Mouse (Mus musculus) hindbrain, embryonic 15.5 days (tissue): Measurements from ENCODE around the gene Alk. TPM values are rescaled to one million over a fixed set of nuclear protein-coding genes. Genes with fewer than 3 reads are reported as not detected.

Experiments
- ATAC-seq: fragments of 200-750 bp; cut with Nextera tagmentation; 2 replicates; pipeline ENCODE4 v1.8.0; 2017; ENCODE audit warnings: low read depth, moderate number of reproducible peaks, moderate TSS enrichment; ENCODE audit not compliant: low FRiP score
- H3K27ac ChIP-seq: fragments of 300-500 bp; sonication (generic); replicated peaks from 2 replicates; pipeline ENCODE4 v1.5.1; 2015; ENCODE audit warnings: mild to moderate bottlenecking, inconsistent platforms
- H3K27me3 ChIP-seq: fragments of 300-500 bp; sonication (generic); 2 replicates; pipeline ENCODE4 v1.6.1; 2015; ENCODE audit warnings: control low read depth, inconsistent platforms
- H3K36me3 ChIP-seq: fragments of 300-500 bp; sonication (generic); 2 replicates; pipeline ENCODE4 v1.6.1; 2015; ENCODE audit warnings: control low read depth, inconsistent platforms
- H3K4me1 ChIP-seq: fragments of 300-500 bp; sonication (generic); replicated peaks from 2 replicates; pipeline ENCODE4 v1.6.1; 2015; ENCODE audit warnings: control low read depth, inconsistent platforms
- H3K4me2 ChIP-seq: fragments of 300-500 bp; sonication (generic); 2 replicates; pipeline ENCODE4 v1.6.1; 2015; ENCODE audit warnings: moderate library complexity, mild to moderate bottlenecking, inconsistent platforms
- H3K4me3 ChIP-seq: fragments of 300-500 bp; sonication (generic); 2 replicates; pipeline ENCODE4 v1.5.1; 2015; ENCODE audit warnings: mild to moderate bottlenecking, inconsistent platforms
- H3K9ac ChIP-seq: fragments of 300-500 bp; sonication (generic); 2 replicates; pipeline ENCODE4 v1.6.1; 2015; ENCODE audit warnings: inconsistent platforms
- H3K9me3 ChIP-seq: fragments of 300-500 bp; sonication (generic); 2 replicates; pipeline ENCODE4 v1.6.1; 2016; ENCODE audit warnings: control low read depth, inconsistent platforms
- WGBS: fragments of 180-500 bp; shearing (Covaris S2); methylation state at CpG from one replicate; pipeline ENCODE4 v1.1.7; 2015; 5-methylcytosine and 5-hydroxymethylcytosine counted together
- polyA plus RNA-seq: library from polyadenylated mRNA; unstranded; fragments of >200 nt; fragmentation: Nextera tagmentation; extraction: Ambion mirVana; gene quantifications from 2 replicates; pipeline ENCODE4 v1.2.1, GENCODE M21; 2015

Gene Alk
- polyA plus RNA-seq, 1 experiment from 2014 or later, result 5.1 TPM

GRCm38 (mm10) chr17:72157830-72158629 lies 446.4 kb downstream of the Alk start:
- no peak overlapping the region for H3K27ac ChIP-seq
- H3K9me3 ChIP-seq, result no peaks in the 10 kb centered on the region
- H3K4me1 ChIP-seq, result no peaks in the 10 kb centered on the region
- H3K36me3 ChIP-seq, result no peaks in the 10 kb centered on the region
- no peaks in the 10 kb centered on the region for H3K27me3 ChIP-seq
- peak; percentile 34; the same call in 1 of the 2 replicates for ATAC-seq
- no peak overlapping the region for H3K4me3 ChIP-seq
- no peak overlapping the region for H3K9ac ChIP-seq
- no peak overlapping the region for H3K4me2 ChIP-seq
- 80% methylated on average over 10 of the region's 10 CpGs for WGBS

GRCm38 (mm10) chr17:72153038-72153437 lies 451.4 kb downstream of the Alk start:
- Histone ChIP-seq H3K27ac (no peak overlapping the region), H3K4me1 (no peaks in the 10 kb centered on the region), H3K36me3 (no peaks in the 10 kb centered on the region), H3K4me2 (no peak overlapping the region), H3K27me3 (no peaks in the 10 kb centered on the region), H3K9me3 (no peaks in the 10 kb centered on the region), H3K9ac (no peak overlapping the region), H3K4me3 (no peak overlapping the region)
- no peak for ATAC-seq
- 70% methylated on average over 3 of the region's 3 CpGs for WGBS

GRCm38 (mm10) chr17:72144946-72145598 lies 459.4 kb downstream of the Alk start:
- H3K27me3 ChIP-seq, result no peaks in the 10 kb centered on the region
- peaks cover 7% of the 10 kb centered on the region; the same call in 1 of the 2 replicates for H3K4me1 ChIP-seq
- no peak overlapping the region for H3K4me3 ChIP-seq
- H3K36me3 ChIP-seq, result no peaks in the 10 kb centered on the region
- no peak overlapping the region for H3K27ac ChIP-seq
- no peak for ATAC-seq
- 55% methylated on average over 7 of the region's 7 CpGs for WGBS
- H3K9ac ChIP-seq, result no peak overlapping the region
- H3K9me3 ChIP-seq, result no peaks in the 10 kb centered on the region
- no peak overlapping the region for H3K4me2 ChIP-seq

- no peak for ATAC-seq
- Histone ChIP-seq H3K9me3 (no peaks in the 10 kb centered on the region), H3K27ac (no peak overlapping the region), H3K9ac (no peak overlapping the region), H3K4me3 (no peak overlapping the region), H3K4me1 (peaks cover 7% of the 10 kb centered on the region; the same call in 1 of the 2 replicates), H3K36me3 (no peaks in the 10 kb centered on the region), H3K4me2 (no peak overlapping the region), H3K27me3 (no peaks in the 10 kb centered on the region)
- WGBS, result 41% methylated on average over 9 of the region's 9 CpGs
Measured at GRCm38 (mm10) chr17:72144461-72144860, 460.0 kb downstream of the Alk start.

GRCm38 (mm10) chr17:72132140-72132911 lies 472.1 kb downstream of the Alk start:
- Histone ChIP-seq H3K9me3 (no peaks in the 10 kb centered on the region), H3K4me3 (no peak overlapping the region), H3K4me1 (no peaks in the 10 kb centered on the region), H3K27ac (no peak overlapping the region), H3K9ac (no peak overlapping the region), H3K4me2 (no peak overlapping the region), H3K27me3 (no peaks in the 10 kb centered on the region), H3K36me3 (no peaks in the 10 kb centered on the region)
- WGBS, result 85% methylated on average over 8 of the region's 8 CpGs
- ATAC-seq, result no peak

- Histone ChIP-seq H3K4me1 (no peaks in the 10 kb centered on the region), H3K4me2 (no peak overlapping the region), H3K27me3 (no peaks in the 10 kb centered on the region), H3K9me3 (0 out of 2 replicates have a peak, but pooled peaks cover 4% of the 10 kb centered on the region), H3K9ac (no peak overlapping the region), H3K27ac (no peak overlapping the region), H3K4me3 (no peak overlapping the region), H3K36me3 (no peaks in the 10 kb centered on the region)
- ATAC-seq, result no peak
- WGBS, result 96% methylated on average over 1 of the region's 1 CpGs
Measured at GRCm38 (mm10) chr17:72121660-72122059, 482.8 kb downstream of the Alk start.

GRCm38 (mm10) chr17:72120278-72120677 lies 484.1 kb downstream of the Alk start:
- Histone ChIP-seq H3K4me3 (no peak overlapping the region), H3K36me3 (no peaks in the 10 kb centered on the region), H3K4me1 (peaks cover 5% of the 10 kb centered on the region), H3K9ac (no peak overlapping the region), H3K27me3 (no peaks in the 10 kb centered on the region), H3K27ac (no peak overlapping the region), H3K4me2 (no peak overlapping the region), H3K9me3 (0 out of 2 replicates have a peak, but pooled peaks cover 4% of the 10 kb centered on the region)
- WGBS, result 54% methylated on average over 11 of the region's 11 CpGs
- ATAC-seq, result no peak

GRCm38 (mm10) chr17:72118376-72118775 lies 486.1 kb downstream of the Alk start:
- H3K36me3 ChIP-seq, result no peaks in the 10 kb centered on the region
- H3K4me2 ChIP-seq, result no peak overlapping the region
- H3K9me3 ChIP-seq, result no peaks in the 10 kb centered on the region
- H3K27ac ChIP-seq, result no peak overlapping the region
- no peak for ATAC-seq
- H3K9ac ChIP-seq, result no peak overlapping the region
- H3K4me1 ChIP-seq, result peaks cover 6% of the 10 kb centered on the region
- no peaks in the 10 kb centered on the region for H3K27me3 ChIP-seq
- no peak overlapping the region for H3K4me3 ChIP-seq
- WGBS, result 66% methylated on average over 5 of the region's 5 CpGs

- Histone ChIP-seq H3K4me1 (peaks cover 12% of the 10 kb centered on the region), H3K36me3 (no peaks in the 10 kb centered on the region), H3K4me2 (peak overlapping the region; percentile 26; the same call in 1 of the 2 replicates), H3K9me3 (no peaks in the 10 kb centered on the region), H3K27me3 (no peaks in the 10 kb centered on the region), H3K27ac (peak overlapping the region; percentile 26; the same call in 1 of the 2 replicates), H3K4me3 (no peak overlapping the region), H3K9ac (no peak overlapping the region)
- 33% methylated on average over 12 of the region's 12 CpGs for WGBS
- no peak for ATAC-seq
Measured at GRCm38 (mm10) chr17:72115271-72115944, 489.0 kb downstream of the Alk start.

- Histone ChIP-seq H3K27ac (no peak overlapping the region), H3K9ac (no peak overlapping the region), H3K36me3 (no peaks in the 10 kb centered on the region), H3K4me2 (no peak overlapping the region), H3K4me1 (peaks cover 12% of the 10 kb centered on the region), H3K9me3 (no peaks in the 10 kb centered on the region), H3K27me3 (no peaks in the 10 kb centered on the region), H3K4me3 (no peak overlapping the region)
- ATAC-seq, result no peak
Measured at GRCm38 (mm10) chr17:72112004-72112403, 492.4 kb downstream of the Alk start.

- Histone ChIP-seq H3K36me3 (no peaks in the 10 kb centered on the region), H3K4me2 (no peak overlapping the region), H3K9me3 (no peaks in the 10 kb centered on the region), H3K4me1 (peaks cover 12% of the 10 kb centered on the region), H3K27me3 (no peaks in the 10 kb centered on the region), H3K9ac (no peak overlapping the region), H3K27ac (no peak overlapping the region), H3K4me3 (no peak overlapping the region)
- 78% methylated on average over 4 of the region's 4 CpGs for WGBS
- no peak for ATAC-seq
Measured at GRCm38 (mm10) chr17:72111528-72111927, 492.9 kb downstream of the Alk start.
